Mouse (Mus musculus): ENCODE measurements around the gene Zfp36l1.

DNA sequence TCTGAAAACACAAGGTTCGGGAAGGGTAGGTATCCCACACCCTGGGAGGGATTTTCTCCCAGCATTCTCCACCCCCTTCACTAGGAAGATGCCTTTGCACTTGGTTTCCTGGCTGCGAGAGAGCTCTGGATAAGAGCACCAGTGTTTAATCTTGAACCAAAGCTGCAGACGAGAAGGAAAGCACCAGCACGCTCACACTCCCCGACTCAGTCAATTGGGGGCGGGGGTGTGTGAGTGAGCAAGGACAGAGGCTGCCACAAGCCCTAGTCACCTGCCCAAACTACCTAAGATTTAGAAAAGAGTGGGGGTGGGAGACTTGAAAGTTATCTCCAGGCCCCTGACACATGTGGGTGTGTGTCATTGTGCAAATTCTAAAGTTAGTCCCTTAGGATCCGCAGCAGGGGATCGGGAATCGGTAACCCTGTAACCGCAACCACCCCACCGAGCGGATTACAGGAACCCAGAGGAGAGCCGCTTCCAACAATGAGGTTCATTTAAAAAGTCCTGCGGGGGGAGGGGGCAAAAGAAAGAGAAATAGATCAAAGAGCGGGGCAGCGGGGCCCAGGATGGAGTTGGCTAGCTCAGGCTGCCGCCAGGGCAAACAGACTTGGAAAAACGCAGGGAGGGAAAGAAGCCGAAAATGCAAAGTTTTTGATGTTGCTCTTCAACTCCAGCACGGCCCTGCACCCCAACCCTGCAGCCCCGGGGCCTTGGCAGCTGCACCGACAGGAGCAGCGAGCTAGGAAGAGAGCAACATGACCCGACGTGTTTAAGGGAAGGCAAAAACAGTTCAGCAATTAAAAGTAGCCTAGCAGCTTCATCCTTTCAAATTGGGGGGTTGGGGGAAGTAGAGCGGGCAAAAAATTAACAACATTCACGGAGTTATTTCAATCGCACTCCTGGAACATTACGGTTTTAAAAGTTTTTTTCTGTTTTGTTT, 1.4 kb downstream of the Zfp36l1 start:
- no peak for TF ChIP-seq POLR2A (IDR thresholded peaks at IDR 0.05; ENCODE audit: borderline replicate concordance, control insufficient read depth, low read depth, low read length)
- TF ChIP-seq CTCF (IDR thresholded peaks at IDR 0.05; ENCODE audit: control insufficient read depth, insufficient read depth, low read length) = no peak

Data from bone marrow, adult 2 months (tissue).